Mouse (Mus musculus): ENCODE data around the gene Abcc8. TPM values are rescaled to one million over a fixed set of nuclear protein-coding genes. Genes with fewer than 3 reads are reported as not detected.

Abcc8 gene
- polyA plus RNA-seq, 1 experiment: not detected

DNA sequence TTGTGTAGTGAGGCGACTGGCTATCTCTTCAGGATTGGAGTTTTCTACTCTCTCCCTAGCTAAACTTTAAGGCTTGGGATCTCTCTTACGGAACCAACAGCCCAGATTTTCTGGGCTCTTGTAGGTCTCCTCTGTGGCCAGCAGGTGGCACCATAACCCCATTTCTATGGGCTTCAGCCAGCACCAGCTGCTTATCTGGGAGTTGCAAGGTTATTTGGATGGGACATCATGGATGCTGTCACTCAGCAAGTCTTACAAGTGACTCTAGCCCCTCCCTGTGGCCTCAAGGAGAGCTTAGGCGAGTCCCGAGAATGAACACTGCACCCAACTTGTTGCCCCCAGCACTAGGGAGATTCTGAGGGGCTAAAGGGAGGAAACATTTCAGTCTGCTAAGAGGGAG lies 83.7 kb downstream of the Abcc8 start:
- Histone ChIP-seq H3K4me3 (ENCODE audit: insufficient read depth, low read depth, low read length) (no peak overlapping the region), H3K4me1 (ENCODE audit: control insufficient read depth, insufficient read depth, low read length) (peaks cover 35% of the 10 kb centered on the region), H3K27ac (ENCODE audit: insufficient read depth, low read depth, low read length) (no peak overlapping the region)
- WGBS: 1% methylated on average over 4 of the region's 4 CpGs
- TF ChIP-seq CTCF (IDR thresholded peaks at IDR 0.05; ENCODE audit: insufficient read depth, low read depth, low read length): peak; percentile 51
- TF ChIP-seq POLR2A (IDR thresholded peaks at IDR 0.05; ENCODE audit: insufficient read depth, low read depth, low read length): no peak

DNA sequence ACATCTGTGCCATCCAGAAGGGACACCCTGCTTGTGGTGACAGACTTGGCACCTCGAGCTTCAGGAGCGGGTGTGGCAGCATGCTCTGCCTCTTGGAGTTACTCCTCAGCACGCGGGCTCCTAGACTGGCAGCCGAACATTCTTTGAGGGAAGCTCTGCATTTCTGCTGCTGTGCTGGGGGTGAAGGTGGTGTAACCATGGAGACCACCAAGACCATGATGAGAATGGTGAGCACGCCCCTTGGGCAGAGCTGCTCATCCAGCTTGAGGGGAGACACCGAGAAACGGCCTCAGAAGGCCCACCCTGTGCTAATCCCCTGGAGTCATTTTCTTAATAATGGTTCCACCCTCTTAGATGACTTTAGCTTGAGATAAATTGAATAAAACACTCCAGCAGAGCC lies 87.0 kb downstream of the Abcc8 start:
- Histone ChIP-seq H3K4me1 (ENCODE audit: control insufficient read depth, insufficient read depth, low read length) (peaks cover 13% of the 10 kb centered on the region), H3K27ac (ENCODE audit: insufficient read depth, low read depth, low read length) (no peak overlapping the region), H3K4me3 (ENCODE audit: insufficient read depth, low read depth, low read length) (no peak overlapping the region)
- TF ChIP-seq CTCF (IDR thresholded peaks at IDR 0.05; ENCODE audit: insufficient read depth, low read depth, low read length): no peak
- TF ChIP-seq POLR2A (IDR thresholded peaks at IDR 0.05; ENCODE audit: insufficient read depth, low read depth, low read length): no peak
- WGBS: 58% methylated on average over 8 of the region's 8 CpGs

DNA sequence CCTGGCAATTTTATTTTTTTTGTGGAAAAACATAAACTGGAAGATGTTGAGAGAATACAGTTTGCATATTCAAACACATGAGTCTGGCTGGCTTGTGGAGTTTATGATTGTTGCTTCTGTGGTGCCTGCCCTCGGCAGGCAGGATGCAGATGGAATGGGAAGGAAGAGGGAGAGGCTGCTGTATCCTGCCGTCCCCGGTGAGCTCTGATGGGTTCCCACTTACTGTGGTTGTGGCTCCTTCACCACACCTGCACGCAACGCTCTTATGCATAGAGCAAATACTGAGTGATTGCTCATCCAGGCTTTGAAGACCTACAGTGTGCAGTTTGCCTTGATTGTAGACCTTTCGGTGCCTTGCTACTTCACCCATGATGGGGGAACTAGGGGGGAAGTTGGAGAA lies 91.6 kb downstream of the Abcc8 start:
- Histone ChIP-seq H3K4me3 (ENCODE audit: insufficient read depth, low read depth, low read length) (no peak overlapping the region), H3K4me1 (ENCODE audit: control insufficient read depth, insufficient read depth, low read length) (no peaks in the 10 kb centered on the region), H3K27ac (ENCODE audit: insufficient read depth, low read depth, low read length) (no peak overlapping the region)
- no peak for TF ChIP-seq CTCF (IDR thresholded peaks at IDR 0.05; ENCODE audit: insufficient read depth, low read depth, low read length)
- TF ChIP-seq POLR2A (IDR thresholded peaks at IDR 0.05; ENCODE audit: insufficient read depth, low read depth, low read length): no peak
- WGBS: 92% methylated on average over 6 of the region's 6 CpGs

DNA sequence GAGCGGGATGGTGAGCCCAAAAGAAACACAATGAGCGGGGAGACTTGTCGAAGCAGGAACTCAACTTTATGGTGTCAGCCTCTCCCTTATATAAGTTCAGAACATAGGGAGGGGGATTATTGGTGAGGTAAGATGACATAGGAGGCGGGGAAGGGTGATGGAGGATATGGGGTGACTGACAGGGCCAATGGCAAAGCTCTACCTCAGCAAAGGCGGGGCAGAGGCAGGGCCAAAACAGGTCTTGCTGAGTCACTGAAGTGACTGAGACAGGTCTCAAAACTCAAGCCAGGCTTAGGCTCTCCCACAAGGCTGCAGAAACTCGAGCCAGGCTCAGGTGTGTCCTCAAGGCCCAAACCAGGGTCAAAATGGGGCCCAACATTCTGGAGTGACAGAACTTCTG lies 93.5 kb downstream of the Abcc8 start:
- H3K4me3 ChIP-seq (ENCODE audit: insufficient read depth, low read depth, low read length): no peak overlapping the region
- no peaks in the 10 kb centered on the region for H3K4me1 ChIP-seq (ENCODE audit: control insufficient read depth, insufficient read depth, low read length)
- H3K27ac ChIP-seq (ENCODE audit: insufficient read depth, low read depth, low read length): no peak overlapping the region
- 93% methylated on average over 6 of the region's 6 CpGs for WGBS
- TF ChIP-seq CTCF (IDR thresholded peaks at IDR 0.05; ENCODE audit: insufficient read depth, low read depth, low read length) (no peak), POLR2A (IDR thresholded peaks at IDR 0.05; ENCODE audit: insufficient read depth, low read depth, low read length) (no peak)

DNA sequence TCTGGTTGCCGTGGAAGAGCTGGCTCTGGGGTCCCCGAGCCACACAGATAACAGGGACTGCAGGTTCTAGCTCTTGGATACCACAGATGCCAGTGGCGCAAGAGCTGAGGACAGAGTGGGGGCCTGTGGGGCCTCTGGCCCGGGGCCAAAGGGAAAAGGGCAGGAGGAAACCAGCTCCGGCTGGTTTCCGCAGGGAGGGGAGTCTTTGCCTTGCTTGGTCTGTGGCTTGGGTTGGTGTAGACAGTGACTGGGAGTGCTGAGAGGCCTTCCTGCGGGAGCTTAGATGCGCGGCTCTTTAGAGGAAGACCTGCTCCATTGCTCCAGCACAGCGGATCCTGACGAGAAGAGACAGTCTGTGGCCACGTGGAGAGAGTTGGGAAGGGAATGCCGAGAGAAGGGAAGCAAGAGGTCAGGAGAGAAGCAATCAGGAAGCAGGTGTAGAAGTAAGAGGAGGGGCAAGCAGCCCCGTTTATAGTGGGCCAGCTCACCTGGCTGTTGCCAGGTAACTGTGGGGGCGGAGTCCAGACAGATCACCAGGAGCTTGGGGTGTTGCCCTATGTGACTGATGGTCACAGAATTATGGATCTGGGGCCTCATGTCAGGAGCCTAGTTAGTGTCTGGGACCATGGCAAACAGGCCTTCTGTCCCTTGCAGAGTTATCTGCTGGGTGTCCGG lies 94.9 kb downstream of the Abcc8 start:
- Histone ChIP-seq H3K4me1 (ENCODE audit: control insufficient read depth, insufficient read depth, low read length) (no peaks in the 10 kb centered on the region), H3K27ac (ENCODE audit: insufficient read depth, low read depth, low read length) (no peak overlapping the region), H3K4me3 (ENCODE audit: insufficient read depth, low read depth, low read length) (no peak overlapping the region)
- WGBS: 77% methylated on average over 16 of the region's 16 CpGs
- TF ChIP-seq POLR2A (IDR thresholded peaks at IDR 0.05; ENCODE audit: insufficient read depth, low read depth, low read length) (no peak), CTCF (IDR thresholded peaks at IDR 0.05; ENCODE audit: insufficient read depth, low read depth, low read length) (no peak)

DNA sequence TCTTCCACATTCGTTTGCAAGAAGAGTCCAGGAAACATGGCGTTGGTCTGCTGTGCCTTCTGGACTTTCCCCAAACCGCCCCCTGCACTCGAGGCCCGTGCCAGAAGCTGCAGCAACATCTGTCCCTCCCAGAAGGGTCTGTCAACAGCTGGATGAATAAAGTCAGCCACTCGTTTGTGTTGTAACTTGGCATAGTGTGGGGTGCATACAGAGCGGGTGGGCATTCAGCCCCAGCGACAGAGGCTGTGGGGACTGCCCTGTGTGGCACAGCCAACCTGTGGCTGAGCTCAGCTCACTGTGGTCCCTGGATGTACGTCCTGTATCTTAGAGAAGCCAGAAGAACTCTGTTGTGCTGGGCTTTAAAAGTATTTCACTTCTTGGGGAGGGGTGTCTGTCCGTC lies 95.8 kb downstream of the Abcc8 start:
- no peak for TF ChIP-seq POLR2A (IDR thresholded peaks at IDR 0.05; ENCODE audit: insufficient read depth, low read depth, low read length)
- no peak for TF ChIP-seq CTCF (IDR thresholded peaks at IDR 0.05; ENCODE audit: insufficient read depth, low read depth, low read length)
- H3K4me1 ChIP-seq (ENCODE audit: control insufficient read depth, insufficient read depth, low read length): no peaks in the 10 kb centered on the region
- WGBS: 85% methylated on average over 10 of the region's 10 CpGs
- no peak overlapping the region for H3K4me3 ChIP-seq (ENCODE audit: insufficient read depth, low read depth, low read length)
- no peak overlapping the region for H3K27ac ChIP-seq (ENCODE audit: insufficient read depth, low read depth, low read length)

DNA sequence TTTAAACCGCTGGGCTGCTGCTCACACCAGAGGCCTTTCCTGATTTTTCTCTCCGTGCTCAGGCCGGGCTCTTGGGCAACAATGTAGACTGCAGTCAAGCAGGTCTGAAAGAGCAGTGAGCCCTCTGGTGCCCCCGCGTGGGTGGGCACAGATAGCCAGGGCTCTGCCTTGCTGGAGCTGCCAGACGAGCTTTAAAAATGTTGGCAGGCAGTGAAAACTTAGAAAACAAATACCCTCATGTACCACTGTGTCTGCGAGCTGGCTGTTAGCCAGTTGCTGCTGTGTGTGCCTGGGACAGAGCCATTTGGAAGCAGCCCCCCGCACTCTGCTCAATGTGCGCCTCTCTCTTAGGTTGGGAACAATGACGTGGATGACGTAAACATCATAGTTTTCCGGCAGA lies 102.2 kb downstream of the Abcc8 start:
- no peak overlapping the region for H3K4me3 ChIP-seq (ENCODE audit: insufficient read depth, low read depth, low read length)
- no peaks in the 10 kb centered on the region for H3K4me1 ChIP-seq (ENCODE audit: control insufficient read depth, insufficient read depth, low read length)
- H3K27ac ChIP-seq (ENCODE audit: insufficient read depth, low read depth, low read length): no peak overlapping the region
- 39% methylated on average over 12 of the region's 12 CpGs for WGBS
- TF ChIP-seq CTCF (IDR thresholded peaks at IDR 0.05; ENCODE audit: insufficient read depth, low read depth, low read length): no peak

DNA sequence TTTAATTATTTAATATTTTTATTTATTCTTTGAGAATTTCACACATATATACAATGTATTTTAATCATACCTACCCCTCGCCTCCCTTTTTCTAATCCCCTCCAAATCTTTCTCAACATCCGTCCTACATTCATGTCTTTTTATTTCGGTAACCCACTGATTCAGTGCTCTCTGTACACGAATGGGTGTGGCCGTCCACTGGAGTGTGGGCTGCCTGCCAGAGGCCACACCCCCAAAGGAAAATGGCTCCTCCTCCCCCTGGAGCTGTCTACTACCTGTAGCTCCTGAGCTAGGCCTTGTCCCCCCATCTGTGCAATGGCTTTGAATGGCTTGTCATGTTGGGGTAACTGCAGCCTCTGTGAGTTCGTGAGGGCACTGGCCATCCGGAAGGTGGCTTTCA lies 103.0 kb downstream of the Abcc8 start:
- TF ChIP-seq CTCF (IDR thresholded peaks at IDR 0.05; ENCODE audit: insufficient read depth, low read depth, low read length) (no peak), POLR2A (IDR thresholded peaks at IDR 0.05; ENCODE audit: insufficient read depth, low read depth, low read length) (no peak)
- H3K4me3 ChIP-seq (ENCODE audit: insufficient read depth, low read depth, low read length): no peak overlapping the region
- WGBS: 82% methylated on average over 7 of the region's 7 CpGs
- no peak overlapping the region for H3K27ac ChIP-seq (ENCODE audit: insufficient read depth, low read depth, low read length)
- no peaks in the 10 kb centered on the region for H3K4me1 ChIP-seq (ENCODE audit: control insufficient read depth, insufficient read depth, low read length)

DNA sequence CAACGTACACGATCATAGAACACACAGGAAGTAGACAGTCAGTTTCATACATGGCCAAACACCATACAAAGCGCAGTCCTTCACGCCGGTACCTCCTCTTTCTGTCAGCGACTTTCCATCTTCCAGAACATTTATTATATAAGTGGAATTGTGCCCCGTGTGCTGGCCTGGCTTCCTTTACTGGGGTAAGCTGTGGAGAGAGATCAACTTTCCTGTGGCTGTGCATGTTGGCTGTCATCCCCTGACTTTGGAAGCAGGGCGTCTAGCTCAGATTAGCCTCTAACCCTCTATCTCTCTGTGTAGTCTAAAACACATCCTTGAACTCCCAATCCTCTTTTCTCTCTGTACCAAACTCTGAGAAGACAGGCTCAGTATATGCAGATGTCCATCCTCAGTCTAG lies 111.0 kb downstream of the Abcc8 start:
- WGBS: 92% methylated on average over 8 of the region's 8 CpGs
- H3K4me1 ChIP-seq (ENCODE audit: control insufficient read depth, insufficient read depth, low read length): no peaks in the 10 kb centered on the region
- no peak overlapping the region for H3K4me3 ChIP-seq (ENCODE audit: insufficient read depth, low read depth, low read length)
- TF ChIP-seq CTCF (IDR thresholded peaks at IDR 0.05; ENCODE audit: insufficient read depth, low read depth, low read length) (no peak), POLR2A (IDR thresholded peaks at IDR 0.05; ENCODE audit: insufficient read depth, low read depth, low read length) (no peak)
- no peak overlapping the region for H3K27ac ChIP-seq (ENCODE audit: insufficient read depth, low read depth, low read length)

DNA sequence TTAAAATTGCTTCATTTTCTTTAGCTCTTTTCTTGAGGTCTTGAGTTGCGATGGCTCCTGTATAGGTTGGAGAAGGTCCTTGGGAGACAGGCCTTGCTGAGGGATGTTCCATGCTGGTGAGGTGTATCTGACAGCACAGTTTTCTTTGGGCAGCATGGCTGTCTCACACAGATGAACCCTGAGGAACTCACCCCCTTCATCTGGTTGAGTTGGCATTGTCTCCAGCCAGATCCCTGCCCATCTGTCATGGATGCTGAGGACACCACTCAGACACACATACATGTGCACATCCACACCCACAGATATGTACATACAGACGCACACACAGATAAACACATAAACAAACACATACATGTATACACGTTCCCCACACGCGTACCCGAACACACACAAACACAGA lies 116.5 kb downstream of the Abcc8 start:
- Histone ChIP-seq H3K27ac (ENCODE audit: insufficient read depth, low read depth, low read length) (no peak overlapping the region), H3K4me3 (ENCODE audit: insufficient read depth, low read depth, low read length) (no peak overlapping the region), H3K4me1 (ENCODE audit: control insufficient read depth, insufficient read depth, low read length) (no peaks in the 10 kb centered on the region)
- WGBS: 94% methylated on average over 6 of the region's 6 CpGs
- TF ChIP-seq CTCF (IDR thresholded peaks at IDR 0.05; ENCODE audit: insufficient read depth, low read depth, low read length) (no peak), POLR2A (IDR thresholded peaks at IDR 0.05; ENCODE audit: insufficient read depth, low read depth, low read length) (no peak)

Data from olfactory bulb, adult 2 months (tissue).